Mouse (Mus musculus): ENCODE data around the gene Acap1. TPM values are rescaled to one million over a fixed set of nuclear protein-coding genes. Genes with fewer than 3 reads are reported as not detected.

Acap1 gene
- polyA plus RNA-seq, 1 experiment from 2014 or later, result 0.83 TPM

DNA sequence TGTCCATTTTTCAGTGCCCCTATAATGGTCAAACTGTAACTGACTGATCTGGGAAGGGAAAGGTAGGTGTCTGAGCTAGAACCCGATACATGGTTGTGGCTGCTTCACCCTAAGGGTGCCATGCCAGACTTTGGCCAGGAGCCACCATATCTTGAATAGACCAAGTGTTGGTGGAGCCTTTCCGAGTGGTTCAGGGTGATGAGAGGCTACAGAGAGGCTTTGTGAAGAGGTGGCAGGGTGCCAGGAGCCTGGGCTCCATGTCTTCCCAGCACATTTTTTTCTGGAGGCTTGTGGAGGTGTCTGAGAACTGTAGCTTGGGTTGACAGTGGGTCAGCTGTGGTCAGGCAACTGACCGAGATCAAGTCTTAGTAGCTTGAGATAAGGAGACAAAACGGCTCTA, 3.9 kb downstream of the Acap1 start:
- ATAC-seq (ENCODE audit: low FRiP score), result no peak
- Histone ChIP-seq H3K4me2 (no peak overlapping the region), H3K9ac (no peak overlapping the region), H3K27ac (no peak overlapping the region), H3K4me1 (no peaks in the 10 kb centered on the region), H3K9me3 (no peaks in the 10 kb centered on the region), H3K27me3 (no peaks in the 10 kb centered on the region), H3K36me3 (replicated peaks) (no peaks in the 10 kb centered on the region), H3K4me3 (replicated peaks) (no peak overlapping the region)
- 79% methylated on average over 4 of the region's 4 CpGs for WGBS

DNA sequence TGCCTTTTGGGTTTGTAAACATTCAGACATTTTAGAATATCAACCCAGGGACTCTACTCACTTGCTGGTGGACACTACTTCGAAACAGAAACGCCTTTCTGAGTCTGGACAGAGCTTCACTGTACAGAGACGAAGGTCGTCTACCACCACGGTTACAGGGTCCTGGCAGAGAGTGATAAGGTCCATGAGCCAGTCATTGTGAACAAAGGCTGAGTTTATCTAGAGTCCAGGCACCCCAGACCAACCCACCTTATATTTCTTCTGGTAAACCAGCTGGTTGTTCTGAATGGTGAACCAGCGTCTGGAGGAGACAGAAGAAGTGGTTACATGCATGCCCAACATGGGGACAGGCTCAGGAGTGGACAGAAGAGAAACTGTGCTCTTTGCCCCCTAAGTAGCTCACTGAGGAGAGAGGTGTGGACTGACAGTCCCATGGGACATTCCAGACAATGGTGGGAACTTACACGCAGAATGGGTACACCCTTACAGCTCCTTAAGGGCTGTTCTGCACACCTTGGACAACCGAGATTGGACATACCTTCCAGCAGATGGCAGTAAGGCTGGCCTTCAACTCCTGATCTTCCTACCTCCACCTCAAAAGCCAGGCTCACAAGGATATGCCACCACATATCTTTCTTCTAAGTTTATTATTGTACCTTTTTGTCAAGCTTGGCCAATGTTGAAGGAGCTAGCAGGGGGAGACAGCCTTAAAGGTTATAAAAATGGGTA, 8.3 kb downstream of the Acap1 start:
- no peak overlapping the region for H3K27ac ChIP-seq
- 82% methylated on average over 8 of the region's 8 CpGs for WGBS

DNA sequence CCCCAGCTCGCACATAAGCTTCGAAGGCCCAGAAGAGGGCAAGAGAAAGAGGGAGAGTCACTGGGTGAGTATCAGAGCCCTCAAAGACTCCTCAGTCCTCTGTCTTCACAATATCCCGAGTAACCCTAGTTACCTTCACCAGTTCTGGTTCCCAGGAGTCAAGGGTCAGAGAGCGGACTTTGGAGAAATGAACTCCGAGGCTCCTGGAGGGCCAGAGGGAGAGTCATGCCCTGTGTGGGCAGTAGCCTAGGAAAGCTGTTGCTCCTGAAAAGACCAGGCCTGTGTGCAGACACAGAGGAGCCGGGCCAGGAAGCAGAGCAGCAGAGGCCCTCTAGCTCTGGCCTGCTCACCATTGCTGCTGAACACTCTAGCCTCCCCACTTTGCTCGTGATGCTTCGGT, 10.7 kb downstream of the Acap1 start:
- H3K9me3 ChIP-seq, result no peaks in the 10 kb centered on the region
- peaks cover 26% of the 10 kb centered on the region for H3K27me3 ChIP-seq
- H3K4me1 ChIP-seq, result peaks cover 23% of the 10 kb centered on the region
- H3K4me3 ChIP-seq (replicated peaks), result no peak overlapping the region
- H3K36me3 ChIP-seq (replicated peaks), result no peaks in the 10 kb centered on the region
- ATAC-seq (ENCODE audit: low FRiP score), result no peak
- 83% methylated on average over 8 of the region's 8 CpGs for WGBS
- H3K27ac ChIP-seq, result no peak overlapping the region
- no peak overlapping the region for H3K4me2 ChIP-seq
- no peak overlapping the region for H3K9ac ChIP-seq

More for the DNA sequence above, 8.3 kb downstream of the Acap1 start:
- Histone ChIP-seq H3K4me2 (no peak overlapping the region), H3K4me3 (replicated peaks) (no peak overlapping the region), H3K9me3 (no peaks in the 10 kb centered on the region), H3K9ac (no peak overlapping the region), H3K27me3 (peaks cover 4% of the 10 kb centered on the region), H3K36me3 (replicated peaks) (no peaks in the 10 kb centered on the region), H3K4me1 (no peaks in the 10 kb centered on the region)
- no peak for ATAC-seq (ENCODE audit: low FRiP score)

DNA sequence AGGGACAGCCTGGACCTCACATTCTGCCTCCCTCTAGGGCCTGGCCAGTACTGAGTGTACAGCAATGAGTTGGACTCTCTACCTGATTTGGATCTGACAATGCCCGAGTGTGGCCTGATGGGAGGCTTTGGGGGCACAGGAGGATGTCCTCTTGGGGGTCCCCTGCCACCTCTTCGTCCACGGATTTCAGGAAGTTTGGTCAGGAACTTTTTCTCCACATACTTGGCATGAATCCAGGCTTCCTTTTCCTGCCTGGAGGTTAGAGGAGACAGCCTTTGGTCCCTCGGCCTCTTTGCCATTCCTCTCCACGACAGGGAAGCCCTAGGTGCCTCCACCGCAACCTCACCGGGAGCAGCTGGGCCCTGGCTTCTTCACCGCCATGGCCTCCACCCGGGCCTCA, 11.1 kb downstream of the Acap1 start:
- Histone ChIP-seq H3K27me3 (peaks cover 30% of the 10 kb centered on the region), H3K36me3 (replicated peaks) (no peaks in the 10 kb centered on the region), H3K4me3 (replicated peaks) (no peak overlapping the region), H3K27ac (no peak overlapping the region), H3K9me3 (no peaks in the 10 kb centered on the region), H3K4me2 (no peak overlapping the region), H3K9ac (no peak overlapping the region), H3K4me1 (peaks cover 27% of the 10 kb centered on the region)
- 90% methylated on average over 9 of the region's 9 CpGs for WGBS
- no peak for ATAC-seq (ENCODE audit: low FRiP score)

DNA sequence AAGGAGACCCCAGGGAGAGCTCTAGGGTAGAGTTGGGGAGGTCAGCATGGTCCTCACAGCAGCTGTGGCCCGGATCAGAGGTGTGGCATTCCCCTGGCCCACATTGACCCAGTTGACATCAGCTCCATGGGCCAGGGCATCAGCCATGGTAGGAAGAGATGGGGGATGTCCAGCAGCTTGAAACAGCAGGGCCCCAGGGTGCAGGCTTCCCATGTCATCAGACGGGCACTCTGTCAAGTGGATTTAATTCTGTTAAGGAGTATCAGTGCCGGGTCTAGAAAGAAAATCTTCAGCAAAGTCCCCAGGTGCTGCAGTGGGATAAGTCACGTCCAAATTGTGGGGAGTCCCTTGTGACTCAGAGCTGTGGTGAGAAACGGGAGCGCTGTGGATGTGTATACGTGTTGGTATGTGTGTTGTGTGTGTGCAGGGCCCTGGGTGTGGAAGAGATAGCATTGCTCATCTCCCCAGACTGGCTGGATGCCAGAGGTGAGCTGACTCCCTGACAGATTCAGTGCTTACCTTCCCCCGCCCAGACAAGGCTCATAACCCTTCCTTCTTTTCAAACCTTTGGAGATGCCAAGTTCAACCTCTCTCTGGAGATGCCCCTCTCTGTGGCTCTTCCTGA, 11.7 kb downstream of the Acap1 start:
- no peak overlapping the region for H3K9ac ChIP-seq
- no peaks in the 10 kb centered on the region for H3K9me3 ChIP-seq
- WGBS, result 93% methylated on average over 8 of the region's 8 CpGs
- no peak for ATAC-seq (ENCODE audit: low FRiP score)
- no peak overlapping the region for H3K27ac ChIP-seq
- peaks cover 28% of the 10 kb centered on the region for H3K4me1 ChIP-seq
- no peak overlapping the region for H3K4me2 ChIP-seq
- no peak overlapping the region for H3K4me3 ChIP-seq (replicated peaks)
- H3K36me3 ChIP-seq (replicated peaks), result no peaks in the 10 kb centered on the region
- peaks cover 31% of the 10 kb centered on the region for H3K27me3 ChIP-seq

DNA sequence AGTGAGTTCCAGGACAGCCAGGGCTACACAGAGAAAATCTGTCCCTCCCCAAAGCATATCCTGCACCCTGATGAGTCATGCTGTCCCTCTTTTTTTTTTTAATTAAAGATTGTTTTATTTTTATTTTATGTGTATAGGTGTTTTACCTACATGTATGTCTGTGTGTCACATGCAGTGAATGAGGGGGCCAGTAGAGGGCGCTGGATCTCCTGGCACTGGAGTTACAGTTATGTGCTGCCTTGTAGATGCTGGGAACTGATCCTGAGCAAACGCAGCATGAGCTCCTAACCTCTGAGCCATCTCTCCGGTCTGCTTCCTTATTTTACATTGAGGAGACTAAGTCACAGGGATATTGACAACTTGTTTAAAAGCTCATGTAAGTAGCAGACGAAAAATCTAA, 12.3 kb downstream of the Acap1 start:
- H3K27me3 ChIP-seq, result peaks cover 31% of the 10 kb centered on the region
- no peak for ATAC-seq (ENCODE audit: low FRiP score)
- no peak overlapping the region for H3K4me2 ChIP-seq
- peaks cover 28% of the 10 kb centered on the region for H3K4me1 ChIP-seq
- no peak overlapping the region for H3K27ac ChIP-seq
- H3K36me3 ChIP-seq (replicated peaks), result no peaks in the 10 kb centered on the region
- H3K9me3 ChIP-seq, result no peaks in the 10 kb centered on the region
- no peak overlapping the region for H3K9ac ChIP-seq
- 63% methylated on average over 4 of the region's 4 CpGs for WGBS
- no peak overlapping the region for H3K4me3 ChIP-seq (replicated peaks)

DNA sequence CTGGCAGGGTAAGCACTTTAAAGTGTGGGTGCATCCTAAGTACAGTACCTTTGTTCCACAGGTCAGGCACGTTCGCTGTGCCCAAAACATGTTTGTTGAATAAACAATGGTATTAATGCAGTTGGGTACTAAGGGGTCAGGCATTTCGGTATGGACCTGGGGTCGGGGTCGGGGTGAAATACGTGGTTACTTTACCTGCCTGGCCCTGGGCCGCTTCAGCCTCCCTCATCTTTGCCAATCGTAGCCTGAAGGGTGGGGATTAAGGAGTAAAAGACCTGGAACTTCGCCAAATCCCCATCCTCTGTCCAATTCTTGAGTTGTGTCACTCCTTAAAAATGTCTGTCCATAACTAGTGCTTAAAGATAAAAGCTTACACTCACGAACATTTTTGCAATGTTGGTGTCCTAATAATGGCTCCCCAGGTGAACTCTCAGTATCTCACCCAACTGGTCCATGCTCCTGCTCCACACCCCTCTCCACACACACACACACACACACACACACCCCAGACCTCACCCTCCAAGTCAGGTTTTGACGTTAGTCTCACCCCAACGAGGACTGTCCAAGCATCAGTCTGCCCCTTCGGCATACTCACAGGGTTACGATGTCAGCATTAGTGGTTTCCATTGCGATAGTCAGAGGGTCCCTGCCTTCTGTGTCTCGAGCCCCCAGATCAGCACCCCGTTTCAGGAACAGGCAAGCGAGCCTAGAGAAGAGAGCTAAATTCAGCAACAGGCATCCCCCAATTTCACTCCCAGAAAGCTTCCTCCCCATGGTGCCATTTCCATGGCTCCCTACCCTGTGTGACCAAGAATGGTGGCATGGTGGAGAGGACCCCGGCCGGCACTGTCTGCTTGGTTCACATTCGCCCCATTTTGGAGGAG, 13.3 kb downstream of the Acap1 start:
- H3K4me3 ChIP-seq (replicated peaks), result peak overlapping the region; percentile 43
- 55% methylated on average over 21 of the region's 21 CpGs for WGBS
- H3K9me3 ChIP-seq, result no peaks in the 10 kb centered on the region
- H3K4me1 ChIP-seq, result peaks cover 34% of the 10 kb centered on the region
- no peak overlapping the region for H3K27ac ChIP-seq
- peak overlapping the region; percentile 69 for H3K4me2 ChIP-seq
- H3K27me3 ChIP-seq, result peaks cover 31% of the 10 kb centered on the region
- no peaks in the 10 kb centered on the region for H3K36me3 ChIP-seq (replicated peaks)
- peak overlapping the region; percentile 48; the same call in 1 of the 2 replicates for H3K9ac ChIP-seq
- no peak for ATAC-seq (ENCODE audit: low FRiP score)

DNA sequence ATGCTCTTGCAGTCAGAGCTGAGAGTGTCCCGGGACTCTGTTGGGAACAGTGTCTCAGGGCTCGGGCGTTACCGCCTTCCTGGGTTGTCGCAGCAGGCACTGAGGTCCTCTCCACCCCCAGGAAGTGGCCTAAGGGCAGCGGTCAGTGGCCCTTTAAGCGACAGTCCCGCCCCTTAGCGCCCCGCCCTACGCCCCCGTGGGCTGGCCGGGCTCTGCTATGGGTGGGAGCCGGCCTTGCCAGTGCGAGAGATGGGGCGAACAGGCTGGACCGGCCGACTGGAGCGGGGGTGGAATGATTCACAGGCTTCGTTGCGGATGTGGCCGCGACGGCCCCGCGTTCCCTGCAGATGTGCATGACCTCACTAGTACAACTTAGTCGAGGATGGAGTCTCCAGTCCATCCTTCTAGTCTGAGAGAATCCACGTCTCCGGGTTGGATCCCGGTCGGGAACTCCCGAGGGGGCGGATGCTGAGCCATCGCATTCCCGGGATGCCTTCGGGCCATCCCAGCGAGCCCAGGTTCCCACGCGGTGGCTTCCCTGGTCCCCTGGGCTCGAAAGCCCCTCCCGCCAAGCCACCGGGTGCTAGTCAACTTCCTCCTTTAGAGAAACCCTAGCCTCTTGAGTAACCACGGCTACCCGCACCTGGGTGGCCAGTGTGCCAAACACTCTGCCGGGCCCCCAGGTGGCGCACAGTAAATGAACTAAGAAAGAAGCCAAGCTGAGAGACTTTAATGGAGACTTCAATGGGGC, 14.3 kb downstream of the Acap1 start, which contains the start of gene Kctd11:
Gene Kctd11 (minus strand): TSS at position 554 of the 751 bp plus-strand sequence.
- Histone ChIP-seq H3K4me3 (replicated peaks) (peak within 1 kb of the TSS; percentile 43), H3K4me2 (peak within 1 kb of the TSS; percentile 69), H3K27me3 (peaks cover 31% of the 10 kb centered on the region), H3K9ac (peak within 1 kb of the TSS; percentile 48), H3K27ac (peak within 1 kb of the TSS; percentile 56), H3K9me3 (no peaks in the 10 kb centered on the region), H3K36me3 (replicated peaks) (no peaks in the 10 kb centered on the region), H3K4me1 (peaks cover 36% of the 10 kb centered on the region)
- WGBS, result under 1% methylated on average over 46 of the region's 46 CpGs
- peak; percentile 69 for ATAC-seq (ENCODE audit: low FRiP score)

DNA sequence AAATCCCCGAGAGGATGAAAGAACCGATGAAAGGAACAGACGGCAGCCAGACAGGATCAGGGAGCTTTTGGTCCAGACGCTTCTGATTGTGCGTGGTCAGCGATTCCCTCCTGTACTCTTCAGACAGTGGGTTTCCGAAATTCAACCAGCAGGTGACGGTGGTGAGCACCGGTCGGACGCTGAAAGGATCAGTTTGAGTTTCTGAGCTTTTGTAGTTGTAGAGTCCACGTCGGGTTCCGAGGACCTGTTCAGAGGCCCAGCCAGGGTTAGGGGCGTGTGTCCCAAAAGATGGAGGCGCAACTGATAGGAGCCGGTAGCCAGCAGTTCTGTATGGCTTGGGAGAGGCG, 14.9 kb downstream of the Acap1 start:
- Histone ChIP-seq H3K4me1 (peaks cover 36% of the 10 kb centered on the region), H3K27ac (peak overlapping the region; percentile 56; the same call in 1 of the 2 replicates)

DNA sequence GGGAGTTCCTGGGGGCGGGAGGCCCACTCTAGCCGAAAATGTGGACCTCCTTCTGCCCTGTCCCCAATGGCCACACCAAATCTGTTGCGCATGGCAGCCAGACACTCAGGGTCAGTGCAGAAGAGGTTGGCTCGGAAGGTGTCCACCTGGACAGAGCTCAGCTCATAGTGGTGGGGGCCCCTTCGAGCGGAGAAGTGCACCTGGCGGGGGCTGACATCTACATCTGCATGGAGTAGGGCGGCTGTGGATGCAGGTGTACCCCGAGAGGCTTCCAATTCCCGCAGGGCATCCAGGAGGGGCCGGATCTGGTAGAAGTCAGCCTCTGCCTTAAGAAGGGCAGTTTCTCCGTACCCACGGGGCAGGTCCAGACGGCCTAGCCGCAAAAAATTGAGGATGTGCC, 15.6 kb downstream of the Acap1 start:
- WGBS, result 60% methylated on average over 15 of the region's 15 CpGs

More for the DNA sequence above, 14.9 kb downstream of the Acap1 start:
- Histone ChIP-seq H3K4me3 (replicated peaks) (peak overlapping the region; percentile 43), H3K36me3 (replicated peaks) (no peaks in the 10 kb centered on the region), H3K9ac (peak overlapping the region; percentile 48), H3K9me3 (no peaks in the 10 kb centered on the region), H3K4me2 (peak overlapping the region; percentile 69), H3K27me3 (peaks cover 31% of the 10 kb centered on the region)
- ATAC-seq (ENCODE audit: low FRiP score), result peak; percentile 7; the same call in 1 of the 2 replicates
- WGBS, result under 1% methylated on average over 18 of the region's 18 CpGs

DNA sequence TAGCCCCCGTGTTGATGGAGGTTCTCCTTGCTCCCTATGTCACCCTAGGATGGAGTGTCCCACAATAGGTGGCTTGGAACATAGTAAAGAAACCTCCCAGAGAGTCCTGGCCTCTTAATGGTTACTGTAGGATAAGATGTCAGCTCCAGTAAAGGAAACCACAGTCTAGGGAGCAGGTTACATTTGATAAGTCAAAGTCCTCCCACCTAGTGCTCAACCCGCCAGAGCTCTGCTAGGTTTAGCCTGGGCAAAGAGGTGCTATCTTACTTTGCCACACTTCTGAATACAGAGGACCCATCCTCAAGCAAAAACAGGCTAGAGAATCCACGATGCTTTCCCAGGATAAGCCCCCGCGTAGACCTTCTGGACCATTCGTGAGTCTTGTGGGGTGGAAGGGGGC, 16.4 kb downstream of the Acap1 start:
- no peak for ATAC-seq (ENCODE audit: low FRiP score)
- no peaks in the 10 kb centered on the region for H3K36me3 ChIP-seq (replicated peaks)
- no peak overlapping the region for H3K27ac ChIP-seq
- H3K27me3 ChIP-seq, result peaks cover 31% of the 10 kb centered on the region
- H3K9ac ChIP-seq, result no peak overlapping the region
- no peak overlapping the region for H3K4me3 ChIP-seq (replicated peaks)
- peaks cover 36% of the 10 kb centered on the region for H3K4me1 ChIP-seq
- H3K9me3 ChIP-seq, result no peaks in the 10 kb centered on the region
- H3K4me2 ChIP-seq, result no peak overlapping the region
- 87% methylated on average over 6 of the region's 6 CpGs for WGBS

More for the DNA sequence above, 15.6 kb downstream of the Acap1 start:
- H3K27ac ChIP-seq, result no peak overlapping the region
- peaks cover 31% of the 10 kb centered on the region for H3K27me3 ChIP-seq
- no peaks in the 10 kb centered on the region for H3K9me3 ChIP-seq
- no peak for ATAC-seq (ENCODE audit: low FRiP score)
- no peaks in the 10 kb centered on the region for H3K36me3 ChIP-seq (replicated peaks)
- no peak overlapping the region for H3K9ac ChIP-seq
- H3K4me1 ChIP-seq, result peaks cover 36% of the 10 kb centered on the region
- peak overlapping the region; percentile 8 for H3K4me3 ChIP-seq (replicated peaks)
- H3K4me2 ChIP-seq, result peak overlapping the region; percentile 69

DNA sequence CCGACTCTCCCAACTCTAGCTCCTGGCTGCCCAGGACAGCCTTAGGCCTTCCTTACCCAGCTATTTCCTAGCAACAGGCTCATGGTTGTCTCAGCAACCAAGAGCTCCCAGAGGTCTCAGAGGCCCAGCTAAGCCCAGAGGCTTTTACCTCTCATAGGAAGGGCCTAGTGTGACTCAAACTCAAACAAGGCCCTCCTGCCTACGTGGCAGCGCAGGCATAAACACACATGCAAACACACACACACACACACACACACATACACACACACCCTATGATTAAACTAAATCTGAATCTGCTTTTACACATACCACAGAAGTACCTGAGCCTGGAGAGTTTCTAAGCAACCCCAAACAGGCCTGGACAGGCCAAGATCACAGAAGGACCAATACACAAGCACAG, 16.9 kb downstream of the Acap1 start:
- no peak overlapping the region for H3K4me3 ChIP-seq (replicated peaks)
- no peak for ATAC-seq (ENCODE audit: low FRiP score)
- WGBS, result 82% methylated on average over 3 of the region's 3 CpGs

More for the DNA sequence above, 16.9 kb downstream of the Acap1 start:
- Histone ChIP-seq H3K4me2 (no peak overlapping the region), H3K4me1 (peaks cover 36% of the 10 kb centered on the region), H3K9me3 (no peaks in the 10 kb centered on the region), H3K27ac (no peak overlapping the region), H3K27me3 (peaks cover 31% of the 10 kb centered on the region), H3K9ac (no peak overlapping the region), H3K36me3 (replicated peaks) (no peaks in the 10 kb centered on the region)
